Mouse (Mus musculus): Measurements from ENCODE around the gene Mtor. TPM values are rescaled to one million over a fixed set of nuclear protein-coding genes. Genes with fewer than 3 reads are reported as not detected.
A peak's percentile ranks its signal among the peaks of the same experiment; 100 is the strongest.

The Mtor gene
- polyA plus RNA-seq, 1 experiment from 2014 or later = 31.2 TPM

DNA sequence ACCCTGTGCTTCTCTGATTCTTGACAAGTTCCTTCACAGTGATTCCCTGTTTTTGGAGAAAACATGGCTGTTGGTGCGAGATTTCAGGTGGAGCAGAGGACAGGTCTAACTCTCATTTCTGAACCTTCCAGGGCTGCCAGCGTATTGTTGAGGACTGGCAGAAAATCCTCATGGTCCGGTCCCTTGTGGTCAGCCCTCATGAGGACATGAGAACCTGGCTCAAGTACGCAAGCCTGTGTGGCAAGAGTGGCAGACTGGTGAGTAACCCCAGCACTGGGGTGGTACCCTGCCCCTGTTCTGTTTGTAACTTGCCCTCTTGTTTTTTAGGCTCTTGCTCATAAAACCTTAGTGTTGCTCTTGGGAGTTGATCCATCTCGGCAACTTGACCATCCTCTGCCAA, 81.9 kb downstream of the Mtor start:
- ATAC-seq (ENCODE audit: low FRiP score) = no peak
- Histone ChIP-seq H3K4me2 (no peak overlapping the region), H3K9ac (no peak overlapping the region), H3K4me1 (no peaks in the 10 kb centered on the region), H3K27ac (no peak overlapping the region), H3K9me3 (no peaks in the 10 kb centered on the region), H3K27me3 (no peaks in the 10 kb centered on the region), H3K36me3 (replicated peaks) (peaks cover 94% of the 10 kb centered on the region), H3K4me3 (replicated peaks) (no peak overlapping the region)
- 94% methylated on average over 5 of the region's 5 CpGs for WGBS

DNA sequence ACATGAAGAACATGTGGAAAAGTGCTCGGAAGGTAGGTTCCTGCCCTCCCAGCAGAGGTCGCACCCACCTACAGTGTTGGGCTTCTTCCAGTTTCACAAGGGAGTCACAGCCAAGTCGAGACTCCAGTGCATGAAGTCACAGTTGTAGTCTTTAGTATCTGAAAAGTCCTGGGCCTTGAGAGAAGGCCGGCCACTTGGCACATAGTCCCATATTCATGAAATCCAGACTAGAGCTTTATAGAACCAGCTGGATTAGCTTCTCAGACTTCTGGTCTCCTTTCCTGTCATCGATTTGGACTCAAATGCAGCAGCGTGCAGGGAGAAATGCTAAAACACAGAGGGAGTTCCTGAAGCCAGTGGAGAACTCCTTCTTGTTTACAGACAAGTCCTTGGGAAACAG, 82.4 kb downstream of the Mtor start:
- H3K9ac ChIP-seq = no peak overlapping the region

DNA sequence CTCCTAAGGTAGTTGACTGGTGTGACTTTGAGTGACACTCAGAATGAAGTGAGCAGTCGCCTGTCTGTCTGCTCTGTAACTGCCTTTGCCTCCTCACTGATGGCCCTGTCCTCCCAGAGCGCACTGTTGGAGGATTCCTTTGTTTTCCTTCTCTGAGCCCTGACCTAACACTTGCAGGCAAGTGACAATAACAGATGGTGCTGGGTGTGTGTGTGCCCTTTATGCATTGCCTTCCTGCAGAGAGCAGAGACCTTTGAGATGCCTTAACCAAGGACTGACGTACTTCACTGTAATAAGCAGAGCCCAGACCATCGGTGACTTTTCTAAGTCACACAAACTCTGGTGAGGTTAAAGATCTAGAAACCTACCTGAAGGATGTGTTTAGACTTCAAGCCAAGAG, 82.9 kb downstream of the Mtor start:
- ATAC-seq (ENCODE audit: low FRiP score) = no peak
- Histone ChIP-seq H3K27ac (no peak overlapping the region), H3K4me2 (no peak overlapping the region), H3K27me3 (no peaks in the 10 kb centered on the region), H3K4me3 (replicated peaks) (no peak overlapping the region), H3K9ac (no peak overlapping the region), H3K4me1 (no peaks in the 10 kb centered on the region), H3K36me3 (replicated peaks) (peaks cover 94% of the 10 kb centered on the region), H3K9me3 (no peaks in the 10 kb centered on the region)
- WGBS = 87% methylated on average over 4 of the region's 4 CpGs

More for the DNA sequence above, 82.4 kb downstream of the Mtor start:
- ATAC-seq (ENCODE audit: low FRiP score) = no peak
- Histone ChIP-seq H3K4me2 (no peak overlapping the region), H3K36me3 (replicated peaks) (peaks cover 94% of the 10 kb centered on the region), H3K27ac (no peak overlapping the region), H3K4me1 (no peaks in the 10 kb centered on the region), H3K4me3 (replicated peaks) (no peak overlapping the region), H3K9me3 (no peaks in the 10 kb centered on the region), H3K27me3 (no peaks in the 10 kb centered on the region)
- 90% methylated on average over 6 of the region's 6 CpGs for WGBS

DNA sequence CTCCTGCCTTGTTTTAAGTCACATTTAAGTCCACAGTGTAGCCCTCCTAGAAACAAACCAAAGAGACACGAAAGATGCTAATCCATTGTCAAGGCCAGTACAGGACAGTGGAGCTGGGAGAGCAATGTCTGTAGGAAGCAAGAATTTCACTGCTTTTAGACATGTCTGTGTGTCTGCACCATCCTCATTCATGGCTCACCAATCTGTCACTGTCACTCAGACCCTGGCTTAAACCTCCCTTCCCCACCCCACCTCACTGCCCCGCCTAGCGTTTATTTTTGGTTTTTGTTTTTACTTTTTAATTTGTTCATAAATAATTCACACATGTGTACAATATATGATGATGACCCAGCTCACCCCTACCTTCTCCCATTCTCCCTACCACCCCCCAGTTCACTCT, 84.1 kb downstream of the Mtor start:
- Histone ChIP-seq H3K4me2 (no peak overlapping the region), H3K9me3 (no peaks in the 10 kb centered on the region), H3K4me3 (replicated peaks) (no peak overlapping the region), H3K27me3 (no peaks in the 10 kb centered on the region), H3K9ac (no peak overlapping the region), H3K4me1 (no peaks in the 10 kb centered on the region), H3K27ac (no peak overlapping the region), H3K36me3 (replicated peaks) (peaks cover 94% of the 10 kb centered on the region)
- WGBS = 91% methylated on average over 3 of the region's 3 CpGs
- no peak for ATAC-seq (ENCODE audit: low FRiP score)

DNA sequence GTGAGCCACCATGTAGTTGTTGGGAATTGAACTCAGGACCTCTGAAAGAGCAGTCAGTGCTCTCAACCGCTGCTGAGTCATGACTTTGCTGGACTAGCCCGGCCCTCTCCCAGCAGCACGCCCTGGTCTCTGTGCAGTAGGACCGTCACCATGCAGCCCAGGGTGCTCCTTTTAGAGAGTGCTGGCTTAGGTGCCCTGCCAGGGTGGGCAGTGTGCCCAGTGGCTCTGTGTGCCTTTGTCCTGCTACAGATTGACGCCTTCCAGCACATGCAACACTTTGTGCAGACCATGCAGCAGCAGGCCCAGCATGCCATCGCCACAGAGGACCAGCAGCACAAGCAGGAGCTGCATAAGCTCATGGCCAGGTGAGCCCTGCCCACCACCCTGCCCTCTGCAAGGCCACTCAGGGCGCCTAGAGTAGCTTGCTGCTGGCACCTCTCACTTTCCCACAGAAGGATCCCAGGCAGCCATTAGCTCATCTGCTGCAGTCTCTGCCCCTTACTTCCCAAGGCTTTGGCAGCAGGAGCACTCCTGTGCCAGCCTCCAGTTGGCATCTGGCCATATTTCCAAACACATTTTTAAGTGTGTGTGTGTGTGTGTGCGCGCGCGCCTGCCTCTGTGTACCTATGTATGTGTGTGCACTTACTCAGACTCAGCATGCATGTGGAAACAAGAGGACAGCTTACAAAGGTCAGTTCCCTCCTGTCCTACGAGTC, 85.4 kb downstream of the Mtor start:
- Histone ChIP-seq H3K4me2 (no peak overlapping the region), H3K27ac (no peak overlapping the region), H3K9ac (no peak overlapping the region), H3K27me3 (no peaks in the 10 kb centered on the region), H3K4me3 (replicated peaks) (no peak overlapping the region), H3K9me3 (no peaks in the 10 kb centered on the region), H3K36me3 (replicated peaks) (peaks cover 96% of the 10 kb centered on the region), H3K4me1 (no peaks in the 10 kb centered on the region)
- 91% methylated on average over 12 of the region's 12 CpGs for WGBS
- ATAC-seq (ENCODE audit: low FRiP score) = no peak

DNA sequence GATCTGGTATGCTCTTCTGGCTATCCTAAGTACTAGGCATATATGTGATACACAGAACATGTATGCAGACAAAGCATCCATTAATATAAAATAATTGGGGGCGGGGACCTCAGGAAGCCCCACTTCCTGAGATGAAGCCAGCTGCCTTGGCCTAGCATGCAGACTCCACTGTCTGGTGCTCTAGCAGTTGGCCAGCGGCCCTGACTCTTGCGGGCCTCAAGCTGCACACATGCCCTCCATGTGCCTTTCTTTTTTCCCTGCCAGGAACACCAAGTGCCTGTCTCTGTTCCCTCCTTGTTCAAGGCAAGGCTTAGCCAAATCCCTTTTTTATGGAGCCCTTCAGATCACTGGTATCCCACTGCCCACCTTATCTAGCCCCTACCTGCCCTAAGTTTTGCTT, 87.5 kb downstream of the Mtor start:
- H3K27me3 ChIP-seq = no peaks in the 10 kb centered on the region
- no peak overlapping the region for H3K27ac ChIP-seq

DNA sequence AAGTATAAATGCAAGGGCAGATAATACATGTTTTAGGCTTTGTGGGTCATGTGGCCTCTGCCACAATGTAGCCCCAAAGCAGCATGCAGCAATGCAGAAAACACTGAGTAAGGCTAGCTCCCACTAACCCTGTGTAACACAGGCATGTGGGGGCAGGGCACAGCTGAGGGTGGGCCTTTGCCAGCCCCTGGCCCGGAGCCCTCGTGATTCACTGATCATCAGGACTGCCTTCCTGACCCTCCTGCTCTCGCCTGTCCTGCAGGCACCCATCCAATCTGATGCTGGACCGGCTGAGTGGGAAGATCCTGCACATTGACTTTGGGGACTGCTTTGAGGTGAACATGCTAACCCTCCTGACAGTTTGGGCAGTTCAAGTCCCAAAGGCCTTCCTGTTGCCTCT, 100.7 kb downstream of the Mtor start:
- Histone ChIP-seq H3K9me3 (no peaks in the 10 kb centered on the region), H3K4me3 (replicated peaks) (no peak overlapping the region), H3K4me1 (no peaks in the 10 kb centered on the region), H3K9ac (no peak overlapping the region), H3K36me3 (replicated peaks) (peaks cover 93% of the 10 kb centered on the region), H3K27ac (no peak overlapping the region), H3K4me2 (no peak overlapping the region), H3K27me3 (no peaks in the 10 kb centered on the region)
- 84% methylated on average over 4 of the region's 4 CpGs for WGBS
- no peak for ATAC-seq (ENCODE audit: low FRiP score)

More for the DNA sequence above, 87.5 kb downstream of the Mtor start:
- no peak overlapping the region for H3K9ac ChIP-seq
- H3K9me3 ChIP-seq = no peaks in the 10 kb centered on the region
- peaks cover 100% of the 10 kb centered on the region for H3K36me3 ChIP-seq (replicated peaks)
- no peaks in the 10 kb centered on the region for H3K4me1 ChIP-seq
- WGBS = 99% methylated on average over 3 of the region's 3 CpGs
- no peak overlapping the region for H3K4me2 ChIP-seq
- H3K4me3 ChIP-seq (replicated peaks) = no peak overlapping the region
- ATAC-seq (ENCODE audit: low FRiP score) = no peak

DNA sequence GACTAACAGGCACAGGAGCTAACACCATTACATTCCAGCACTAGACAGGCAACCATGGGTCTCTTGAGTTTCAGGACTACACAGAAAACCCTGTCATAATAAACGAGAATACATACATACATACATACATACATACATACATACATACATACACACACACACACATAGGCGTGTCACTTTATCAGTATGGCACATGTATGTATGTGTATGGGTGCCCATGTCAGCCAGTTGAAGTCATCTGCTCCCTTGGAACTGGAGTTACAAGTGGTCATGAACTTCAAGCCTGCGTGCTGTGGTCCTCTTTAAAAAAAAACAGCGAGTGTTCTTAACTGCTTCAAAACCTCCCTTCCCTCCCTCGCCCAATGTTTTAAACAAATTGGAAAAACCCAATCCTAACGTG, 109.4 kb downstream of the Mtor start:
- no peaks in the 10 kb centered on the region for H3K27me3 ChIP-seq
- 34% methylated on average over 6 of the region's 6 CpGs for WGBS
- H3K36me3 ChIP-seq (replicated peaks) = peaks cover 70% of the 10 kb centered on the region
- ATAC-seq (ENCODE audit: low FRiP score) = 0 out of 2 replicates have a peak, but pooled peaks have one; percentile 12
- H3K9me3 ChIP-seq = no peaks in the 10 kb centered on the region
- H3K4me1 ChIP-seq = peaks cover 10% of the 10 kb centered on the region
- H3K27ac ChIP-seq = peak overlapping the region; percentile 88
- H3K4me2 ChIP-seq = peak overlapping the region; percentile 68
- H3K4me3 ChIP-seq (replicated peaks) = peak overlapping the region; percentile 70
- peak overlapping the region; percentile 81 for H3K9ac ChIP-seq

DNA sequence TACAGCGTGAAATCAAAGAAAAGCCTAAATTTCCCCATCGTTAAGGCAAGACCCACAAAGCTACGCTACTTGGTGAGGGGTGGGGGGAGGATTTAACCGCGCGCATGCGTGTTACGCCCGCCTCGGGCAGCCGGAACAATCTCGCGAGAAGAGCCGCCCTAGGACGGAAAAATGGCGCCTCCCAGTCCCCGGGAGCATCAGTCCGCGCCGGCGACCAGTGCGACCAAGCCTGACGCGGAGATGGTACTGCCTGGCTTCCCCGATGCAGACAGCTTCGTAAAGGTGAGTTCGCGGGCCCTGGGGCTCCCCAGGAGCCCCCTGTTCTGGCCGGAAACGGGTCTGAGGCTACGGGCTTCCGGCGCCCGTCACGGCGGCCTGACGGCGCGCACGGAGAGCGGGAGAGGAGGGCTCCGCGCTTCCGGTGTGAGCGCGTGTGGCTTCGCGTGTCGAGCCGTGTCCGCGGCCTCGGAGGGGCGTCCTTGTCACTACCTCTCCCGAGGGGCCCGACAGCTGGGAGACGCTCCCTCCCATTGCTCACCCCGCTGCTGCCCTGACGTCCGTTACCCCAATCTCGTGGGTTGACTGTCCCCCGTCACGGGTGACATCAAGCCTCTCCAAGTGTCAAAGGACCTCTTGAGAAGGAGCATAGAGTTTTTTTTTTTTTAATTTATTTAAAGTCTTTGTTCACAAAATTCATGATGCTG, 110.0 kb downstream of the Mtor start, which contains the start of gene Exosc10:
TSS of gene Exosc10 (plus strand) at position 133 of the 704 bp plus-strand sequence.
- Histone ChIP-seq H3K4me1 (peaks cover 10% of the 10 kb centered on the region), H3K4me2 (peak within 1 kb of the TSS; percentile 68), H3K4me3 (replicated peaks) (peak within 1 kb of the TSS; percentile 70), H3K27ac (peak within 1 kb of the TSS; percentile 88), H3K9me3 (no peaks in the 10 kb centered on the region), H3K36me3 (replicated peaks) (peaks cover 70% of the 10 kb centered on the region), H3K9ac (peak within 1 kb of the TSS; percentile 81), H3K27me3 (no peaks in the 10 kb centered on the region)
- under 1% methylated on average over 63 of the region's 63 CpGs for WGBS
- peak; percentile 95 for ATAC-seq (ENCODE audit: low FRiP score)

DNA sequence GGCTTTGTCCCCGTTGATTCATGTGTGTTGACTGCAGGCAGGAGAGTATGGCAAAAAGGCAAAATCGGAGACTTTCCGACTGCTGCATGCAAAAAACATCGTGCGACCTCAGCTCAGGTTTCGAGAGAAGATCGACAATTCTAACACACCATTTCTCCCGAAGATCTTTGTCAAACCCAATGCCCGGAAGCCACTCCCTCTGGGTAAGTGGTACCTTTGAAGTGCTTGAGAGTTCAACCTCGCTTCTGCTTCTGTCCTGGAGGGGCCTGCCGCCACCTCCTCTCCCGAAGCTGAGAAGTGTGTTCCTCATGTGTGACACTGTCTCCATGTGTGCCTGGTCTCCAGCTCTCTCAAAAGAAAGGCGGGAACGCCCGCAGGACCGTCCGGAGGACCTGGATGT, 114.3 kb downstream of the Mtor start:
- no peak for ATAC-seq (ENCODE audit: low FRiP score)

DNA sequence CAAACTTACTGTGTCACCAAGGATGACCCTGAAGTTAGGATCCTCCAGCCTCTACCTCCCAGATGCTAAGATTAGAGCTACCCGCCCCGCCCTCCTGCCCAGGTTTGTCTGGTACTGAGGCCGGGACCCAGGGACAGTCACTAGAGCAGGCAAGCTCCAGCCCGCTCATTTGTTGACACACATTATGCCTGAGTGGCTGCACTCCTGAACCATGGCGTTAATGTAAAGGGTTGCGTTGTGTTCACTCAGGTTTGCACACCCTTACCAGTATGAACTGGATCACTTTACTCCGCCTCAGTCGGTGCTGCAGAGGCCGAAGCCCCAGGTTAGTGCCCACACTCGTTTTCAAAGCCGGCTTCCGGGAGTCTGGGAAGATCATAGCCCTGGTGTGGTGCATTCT, 115.2 kb downstream of the Mtor start:
- Histone ChIP-seq H3K27me3 (no peaks in the 10 kb centered on the region), H3K27ac (no peak overlapping the region), H3K4me2 (no peak overlapping the region), H3K4me3 (replicated peaks) (no peak overlapping the region), H3K9ac (no peak overlapping the region), H3K4me1 (peaks cover 7% of the 10 kb centered on the region), H3K9me3 (no peaks in the 10 kb centered on the region), H3K36me3 (replicated peaks) (peaks cover 87% of the 10 kb centered on the region)
- 93% methylated on average over 12 of the region's 12 CpGs for WGBS
- ATAC-seq (ENCODE audit: low FRiP score) = no peak

More for the DNA sequence above, 114.3 kb downstream of the Mtor start:
- Histone ChIP-seq H3K27me3 (no peaks in the 10 kb centered on the region), H3K4me1 (peaks cover 10% of the 10 kb centered on the region), H3K4me3 (replicated peaks) (no peak overlapping the region), H3K9ac (no peak overlapping the region), H3K27ac (no peak overlapping the region), H3K36me3 (replicated peaks) (peaks cover 77% of the 10 kb centered on the region), H3K9me3 (no peaks in the 10 kb centered on the region), H3K4me2 (no peak overlapping the region)
- 94% methylated on average over 17 of the region's 17 CpGs for WGBS

DNA sequence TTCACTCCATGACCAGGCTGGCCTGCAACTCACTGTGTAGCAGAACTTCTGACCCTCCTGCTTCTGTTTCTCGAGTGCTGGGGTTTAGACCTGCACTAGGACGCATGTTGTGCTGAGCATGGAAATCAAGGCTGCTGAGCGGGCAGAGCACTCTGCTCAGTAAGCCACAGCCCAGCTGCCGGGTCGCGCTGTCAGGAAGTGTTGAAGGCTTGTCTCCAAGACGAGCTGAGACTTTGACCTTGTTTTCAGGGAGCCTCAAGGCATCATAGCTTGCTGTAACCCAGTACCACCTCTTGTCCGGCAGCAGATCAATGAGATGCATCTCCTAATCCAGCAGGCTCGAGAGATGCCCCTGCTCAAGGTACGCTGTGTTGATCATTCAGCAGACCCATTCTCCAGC, 121.7 kb downstream of the Mtor start:
- no peak overlapping the region for H3K27ac ChIP-seq
- H3K9ac ChIP-seq = no peak overlapping the region
- ATAC-seq (ENCODE audit: low FRiP score) = no peak
- H3K36me3 ChIP-seq (replicated peaks) = peaks cover 99% of the 10 kb centered on the region
- H3K4me1 ChIP-seq = no peaks in the 10 kb centered on the region
- no peaks in the 10 kb centered on the region for H3K9me3 ChIP-seq
- no peaks in the 10 kb centered on the region for H3K27me3 ChIP-seq
- H3K4me2 ChIP-seq = no peak overlapping the region
- WGBS = 90% methylated on average over 10 of the region's 10 CpGs
- no peak overlapping the region for H3K4me3 ChIP-seq (replicated peaks)
